ENCODE assay signal across 8 mouse cellular contexts in the genomic region with DNA sequence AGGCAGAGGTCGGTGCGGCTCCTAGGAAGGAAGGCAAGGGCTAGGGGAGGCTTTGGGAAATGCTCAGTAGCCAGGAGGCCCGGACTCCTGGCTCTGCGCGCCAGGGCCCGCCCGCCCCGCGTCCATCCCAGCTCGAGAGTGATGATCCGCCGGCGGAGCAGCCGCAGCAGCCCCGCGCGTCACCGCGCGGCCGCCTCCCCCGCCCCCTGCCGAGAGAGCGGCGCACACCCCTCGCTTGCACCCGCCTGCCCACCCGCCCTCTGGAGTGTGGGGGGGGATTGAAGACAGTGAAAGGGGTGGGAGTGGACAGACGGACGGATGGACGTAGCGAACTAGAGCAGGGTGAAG. TPM values are rescaled to one million over a fixed set of nuclear protein-coding genes. Genes with fewer than 3 reads are reported as not detected.
DNase-seq lines count a peak whose midpoint lies in the region; ATAC-seq lines count a peak whose summit lies in the region.

A gene (minus strand): TSS at position 181 of the 348 bp plus-strand sequence.

- no peaks in the 10 kb centered on the region for H3K27me3 ChIP-seq in neural tube, embryonic 15.5 days (replicated peaks)

- H3K4me1 ChIP-seq in neural tube, embryonic 15.5 days, result peaks cover 44% of the 10 kb centered on the region

- peaks cover 13% of the 10 kb centered on the region for H3K36me3 ChIP-seq in neural tube, embryonic 15.5 days

- intact Hi-C loops in left cerebral cortex, postnatal 36 days (cut with DNase I), result loop anchor here (2.0 to 5.0 kb wide), 3 partner anchors 35 to 79 kb away; a partner anchor contains a TSS

- peak within 1 kb of the TSS; percentile 98 for H3K9ac ChIP-seq in neural tube, embryonic 15.5 days (replicated peaks)

- 0% methylated on average over 32 of the region's 32 CpGs for WGBS in neural tube, embryonic 15.5 days

- peak; percentile 79 for ATAC-seq in neural tube, embryonic 15.5 days (ENCODE audit: low FRiP score)

- H3K4me3 ChIP-seq in neural tube, embryonic 15.5 days (replicated peaks), result peak within 1 kb of the TSS; percentile 89

- peak within 1 kb of the TSS; percentile 98 for H3K27ac ChIP-seq in neural tube, embryonic 15.5 days (replicated peaks)

- DNase-seq in cerebellum, postnatal 10 days, result peak; percentile 94 to 95
- DNase-seq in cerebellum, adult 11 months, result no peak
- peak; percentile 75 for DNase-seq in retina, postnatal 7 days (ENCODE audit: low read depth, low spot score)
- DNase-seq in retina, embryonic 14.5 days (ENCODE audit: low spot score), result no peak
- DNase-seq in gonadal fat pad, adult 2 months (ENCODE audit: low read depth), result no peak
- peak in 1 of 2 experiments; percentile 93 for DNase-seq in left cerebral cortex, postnatal 36 days (ENCODE audit: low spot score in 2 of 2)
- no peak for DNase-seq in spleen, postnatal 14 days (ENCODE audit: low spot score in 2 of 2)

- peak within 1 kb of the TSS; percentile 94 for H3K4me2 ChIP-seq in neural tube, embryonic 15.5 days

- H3K9me3 ChIP-seq in neural tube, embryonic 15.5 days (replicated peaks), result no peaks in the 10 kb centered on the region

RNA-seq across cellular contexts. Expression of the gene that starts here (rescaled TPM):
- polyA plus RNA-seq in gonadal fat pad, adult 2 months (2012; rRNA removed), result 19.0 and 23.8 TPM in 2 replicates
- 100 to 1,000 TPM; 239 to 241 TPM for total RNA-seq in left cerebral cortex, postnatal 36 days (2021)
- polyA plus RNA-seq in neural tube, embryonic 15.5 days (2015; fragmentation: Nextera tagmentation; extraction: Ambion mirVana), result 19.4 and 21.4 TPM in 2 replicates

Comparison
In these comparisons a context has a peak if more than half of its experiments do, and no peak if none do; other contexts are left out.
1. DNase-seq: peak in cerebellum, postnatal 10 days (2 of 2) and retina, postnatal 7 days (single experiment); none in cerebellum, adult 11 months (single experiment), retina, embryonic 14.5 days (single experiment), gonadal fat pad, adult 2 months (single experiment) and spleen, postnatal 14 days (0 of 2).